Mouse (Mus musculus) adrenal gland, adult 18-20 months (tissue): ENCODE measurements around the gene Pex11b. TPM values are rescaled to one million over a fixed set of nuclear protein-coding genes. Genes with fewer than 3 reads are reported as not detected.
A peak's percentile ranks its signal among the peaks of the same experiment; 100 is the strongest.
"Not testable (repeated sequence)": the region's sequence is repeated elsewhere in the genome, so short reads cannot be mapped to it uniquely, and the experiment has no call there.

Source experiments
- DNase-seq, 2 experiments: peaks; one replicate each; pipeline ENCODE4 v3.0.0; 2021 to 2022; ENCODE audit warnings: low spot score in 2 of 2
- long read RNA-seq, 2 experiments: library from polyadenylated mRNA; stranded (forward); transcript quantifications; one replicate each; pipeline ENCODE4 v2.0.0; 2021
- total RNA-seq, 2 experiments: library from RNA; stranded (reverse); gene quantifications; 1 replicate in 1 of 2; 2 replicates in 1 of 2; pipeline ENCODE4 v1.2.3; 2021

Gene Pex11b
- 10 to 100 TPM; 41.3 to 45.6 TPM for total RNA-seq
- long read RNA-seq, experiment 1, transcript Pex11b-202 (4 exons, 2,424 nt), result major isoform, 43 of 51 reads
- long read RNA-seq, experiment 1, partial matches to known transcripts, result 2 of 51 reads
- long read RNA-seq, experiment 1, other reads (novel, unspliced or antisense), result 2 of 51 reads
- long read RNA-seq, experiment 2, transcript Pex11b-202 (4 exons, 2,424 nt), result major isoform, 92 of 114 reads
- long read RNA-seq, experiment 2, transcript Pex11b-206 (4 exons, 1,017 nt), result minor isoform, 8 of 114 reads
- long read RNA-seq, experiment 2, partial matches to known transcripts, result 9 of 114 reads
- long read RNA-seq, experiment 2, other reads (novel, unspliced or antisense), result 0 of 114 reads

GRCm38 (mm10) chr3:96634928-96635879, at the start of gene Pex11b, which contains the start of gene Gm42957:
Gene Pex11b, plus strand, starts transcription at chr3:96635376.
Gene Gm42957, plus strand, starts transcription at chr3:96635474.
- DNase-seq, result peak; percentile 90 to 92

GRCm38 (mm10) chr3:96590657-96591056, 44.5 kb upstream of the Pex11b start:
- no peak for DNase-seq

- no peak for DNase-seq
These were observed 41.8 kb upstream of the Pex11b start for GRCm38 (mm10) chr3:96593374-96593773.

- DNase-seq, result peak; percentile 87 to 88
These were observed 41.2 kb upstream of the Pex11b start, which contains the start of gene Polr3gl for GRCm38 (mm10) chr3:96593790-96594560. Gene Polr3gl, minus strand, starts transcription at chr3:96594181.

- no peak for DNase-seq
These were observed 40.3 kb upstream of the Pex11b start for GRCm38 (mm10) chr3:96594851-96595250.

GRCm38 (mm10) chr3:96595661-96596060, 39.5 kb upstream of the Pex11b start:
- no peak for DNase-seq

GRCm38 (mm10) chr3:96596228-96596707, 38.9 kb upstream of the Pex11b start, which contains the start of gene Ankrd34a:
Gene Ankrd34a, plus strand, starts transcription at chr3:96596636.
- peak; percentile 46 to 62 for DNase-seq

GRCm38 (mm10) chr3:96596855-96597254, 38.3 kb upstream of the Pex11b start:
- no peak for DNase-seq

GRCm38 (mm10) chr3:96597435-96597891, 37.7 kb upstream of the Pex11b start:
- DNase-seq, result no peak

GRCm38 (mm10) chr3:96598156-96599068, 36.8 kb upstream of the Pex11b start:
- DNase-seq, result peak; percentile 71 to 74

GRCm38 (mm10) chr3:96599069-96599393, 36.1 kb upstream of the Pex11b start:
- DNase-seq, result no peak

GRCm38 (mm10) chr3:96599411-96599810, 35.8 kb upstream of the Pex11b start:
- no peak for DNase-seq

- DNase-seq, result peak; percentile 82 to 83
These were observed 34.4 kb upstream of the Pex11b start, which contains the start of gene Lix1l for GRCm38 (mm10) chr3:96600639-96601250. Gene Lix1l, plus strand, starts transcription at chr3:96601149.

- peak; percentile 63 to 69 for DNase-seq
These were observed 33.9 kb upstream of the Pex11b start for GRCm38 (mm10) chr3:96601251-96601787.

- DNase-seq, result no peak
These were observed 33.1 kb upstream of the Pex11b start for GRCm38 (mm10) chr3:96601941-96602703.

GRCm38 (mm10) chr3:96602704-96603084, 32.5 kb upstream of the Pex11b start:
- no peak for DNase-seq

- no peak for DNase-seq
These were observed 31.9 kb upstream of the Pex11b start for GRCm38 (mm10) chr3:96603311-96603710.

- DNase-seq, result not testable (repeated sequence)
These were observed 29.2 kb upstream of the Pex11b start for GRCm38 (mm10) chr3:96606007-96606406.
